Mouse (Mus musculus) megakaryocyte, embryonic 14.5 days (primary cell): ENCODE data around the gene Gm42878.

ENCODE experiments used
- FLI1 ChIP-seq: IDR thresholded peaks from 2 replicates; pipeline ENCODE4 v1.6.1; 2012; ENCODE audit warnings: low read length, inconsistent platforms, mixed read lengths
- GATA1 ChIP-seq: IDR thresholded peaks from 3 replicates; pipeline ENCODE4 v1.6.1; 2012; ENCODE audit warnings: mixed read lengths, low read length, inconsistent platforms, borderline replicate concordance

DNA sequence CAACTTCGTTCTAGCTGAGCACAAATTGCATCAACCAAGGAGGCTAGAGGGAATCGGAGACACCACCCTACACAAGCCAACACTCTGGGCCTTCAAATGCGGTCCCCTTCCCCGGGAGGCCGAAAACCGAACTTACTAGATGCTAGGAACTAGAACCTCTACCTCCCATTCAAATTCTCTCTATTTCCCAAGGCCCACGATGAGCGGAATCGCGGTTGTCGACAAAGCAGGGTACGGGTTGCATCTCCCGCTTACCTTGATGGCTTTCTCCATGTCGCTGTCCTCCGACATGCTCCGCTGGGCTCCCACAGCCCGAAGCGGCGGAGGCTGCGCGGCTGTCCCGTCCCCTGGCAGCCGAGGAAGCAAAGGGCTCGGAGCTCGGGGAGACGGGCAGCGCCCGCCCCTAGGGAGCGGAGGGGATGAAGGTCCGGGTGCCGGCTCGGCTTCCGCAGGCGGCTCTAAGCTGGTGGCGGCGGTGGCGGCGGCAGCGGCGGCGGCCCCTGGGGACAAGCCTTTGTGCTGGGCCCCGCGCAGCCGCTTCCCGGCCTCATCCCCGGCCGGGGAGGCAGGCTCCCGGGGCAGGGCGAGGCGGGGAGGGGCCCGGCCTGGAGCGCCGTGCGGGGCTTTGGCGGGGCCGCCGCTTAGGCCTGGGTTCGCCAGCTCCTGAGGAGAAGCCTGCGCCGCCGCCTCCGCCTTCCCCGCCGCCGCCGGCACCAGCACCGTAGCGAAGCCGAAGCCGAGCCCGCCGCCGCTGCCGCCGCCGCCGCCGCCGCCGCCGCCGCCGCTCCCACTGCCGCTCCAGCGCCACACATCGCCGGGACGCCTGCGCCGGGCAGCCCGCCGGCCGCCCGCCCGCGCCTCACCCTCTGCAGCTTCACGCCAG is at the start of gene Gm42878, which contains the start of gene Adam1a:
- TF ChIP-seq GATA1 (no peak), FLI1 (no peak)
